Mouse (Mus musculus): ENCODE results near the gene Coq10a.
A peak's percentile ranks its signal among the peaks of the same experiment; 100 is the strongest.

Coq10a gene

GRCm38 (mm10) chr10:128382482-128382881, 13.7 kb upstream of the Coq10a start:
- DNase-seq, result no peak

DNA sequence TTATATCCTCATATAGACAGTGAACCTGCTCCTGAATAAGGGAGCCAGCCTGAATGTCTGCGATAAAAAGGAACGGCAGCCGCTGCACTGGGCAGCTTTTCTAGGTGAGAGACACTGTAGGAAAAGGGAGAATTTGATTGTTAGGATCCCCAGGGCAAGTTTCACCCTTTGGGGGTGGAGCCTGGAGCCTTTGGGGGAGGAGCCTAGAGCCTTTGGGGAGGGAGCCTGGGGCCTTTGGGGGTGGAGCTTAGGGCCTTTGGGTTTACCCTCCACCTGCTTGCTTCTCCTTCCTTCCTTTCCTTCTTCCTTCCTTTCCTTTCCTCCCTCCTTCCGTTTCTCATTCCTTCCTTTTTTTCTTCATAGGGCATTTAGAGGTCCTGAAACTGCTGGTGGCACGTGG, 11.8 kb upstream of the Coq10a start:
- no peak for DNase-seq

DNA sequence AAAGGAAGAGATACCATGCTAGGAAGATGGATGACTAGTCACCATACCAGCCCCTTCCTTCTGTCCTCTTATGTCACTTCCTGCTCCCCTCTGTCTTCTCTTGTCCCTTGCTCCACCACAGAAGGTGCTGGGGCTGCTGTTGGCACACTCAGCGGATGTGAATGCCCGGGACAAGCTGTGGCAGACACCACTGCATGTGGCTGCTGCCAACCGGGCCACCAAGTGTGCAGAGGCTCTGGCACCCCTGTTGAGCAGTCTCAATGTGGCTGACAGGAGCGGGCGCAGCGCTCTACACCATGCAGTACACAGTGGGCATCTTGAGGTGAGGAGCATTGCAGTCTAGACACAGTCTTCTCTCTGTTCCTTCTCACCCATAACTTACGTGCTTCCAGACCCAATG, 10.5 kb upstream of the Coq10a start:
- no peak for DNase-seq

DNA sequence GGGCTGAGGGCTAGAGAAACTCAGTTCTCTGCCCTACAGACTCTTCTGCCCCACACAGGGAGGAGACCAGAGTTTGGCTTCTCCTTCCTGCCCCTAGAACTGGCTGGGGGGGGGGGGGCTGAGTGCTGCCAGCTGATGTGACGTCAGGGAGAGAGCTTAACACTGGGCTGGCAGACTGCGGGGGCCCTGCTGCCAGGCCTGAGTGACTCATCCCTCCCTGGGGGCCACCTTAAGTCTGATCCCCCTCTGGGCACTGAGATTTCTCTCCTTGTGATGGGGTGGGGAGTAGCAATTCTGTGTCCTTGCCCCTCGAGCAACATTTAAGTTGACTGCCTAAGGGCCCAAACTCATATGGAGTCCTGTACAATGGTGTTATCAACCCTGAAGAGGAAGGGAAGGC, 9.7 kb upstream of the Coq10a start:
- no peak for DNase-seq

DNA sequence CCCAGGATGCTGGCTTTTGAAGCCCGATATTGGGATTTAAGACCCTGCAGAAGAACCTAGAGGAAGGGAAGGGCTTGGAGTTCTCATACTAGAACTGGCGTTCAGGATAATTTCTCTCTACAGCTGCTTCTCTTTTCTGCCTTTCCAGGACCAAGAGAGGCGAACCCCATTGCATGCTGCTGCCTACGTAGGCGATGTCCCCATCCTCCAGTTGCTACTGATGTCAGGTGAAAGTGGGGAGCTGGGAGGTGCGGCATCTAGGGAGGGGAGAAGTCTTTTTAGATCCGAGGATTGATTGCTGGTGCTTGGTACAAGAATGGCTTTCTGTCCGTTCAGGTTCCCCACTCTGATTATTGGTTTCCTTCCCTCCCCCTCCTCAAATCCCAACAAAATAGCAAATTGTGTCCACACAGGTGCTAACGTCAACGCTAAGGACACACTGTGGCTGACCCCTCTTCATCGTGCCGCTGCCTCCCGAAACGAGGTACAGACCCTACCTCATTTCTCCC, 9.2 kb upstream of the Coq10a start:
- DNase-seq, result no peak

GRCm38 (mm10) chr10:128377222-128377939, 8.6 kb upstream of the Coq10a start:
- DNase-seq, result peak; percentile 48

GRCm38 (mm10) chr10:128376455-128377211, 7.8 kb upstream of the Coq10a start, which contains the start of gene Ankrd52:
Gene Ankrd52 (plus strand): TSS chr10:128377115.
- DNase-seq, result peak; percentile 83

DNA sequence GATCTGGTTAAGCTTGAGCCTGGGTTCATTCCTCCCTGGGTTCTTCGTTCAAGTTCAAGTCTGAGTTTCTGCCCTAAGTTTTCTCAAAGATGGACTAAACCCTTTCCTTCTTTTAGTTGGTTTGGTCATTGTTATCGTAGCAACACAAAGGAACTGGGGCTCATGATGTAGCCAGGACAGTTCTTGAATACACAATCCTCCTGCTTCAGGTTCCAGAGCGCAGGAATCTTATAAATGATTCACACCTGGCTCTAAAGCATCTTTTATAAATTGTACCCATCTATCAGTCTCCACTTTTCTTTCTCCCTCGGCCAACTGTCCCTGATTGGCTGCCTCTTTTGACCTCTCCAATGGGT, 7.3 kb upstream of the Coq10a start:
- DNase-seq, result no peak

DNA sequence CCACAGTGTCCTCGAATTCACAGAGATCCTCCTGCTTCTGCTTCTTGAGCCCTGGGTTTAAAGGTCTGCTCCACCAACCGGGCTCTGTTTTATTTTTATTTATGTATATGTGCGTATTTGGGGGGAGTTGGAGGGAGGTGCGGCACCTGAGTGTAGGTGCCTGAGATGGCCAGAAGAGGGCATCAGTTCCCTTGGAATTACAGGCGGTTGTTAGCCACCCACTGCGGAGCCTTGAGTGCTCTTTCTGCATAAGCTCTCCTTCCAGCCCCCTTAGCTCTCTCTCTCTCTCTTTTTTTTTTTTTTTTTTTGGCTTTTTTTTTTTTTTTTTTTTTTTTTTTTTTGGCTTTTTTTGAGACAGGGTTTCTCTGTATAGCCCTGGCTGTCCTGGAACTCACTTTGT, 5.6 kb upstream of the Coq10a start:
- no peak for DNase-seq

DNA sequence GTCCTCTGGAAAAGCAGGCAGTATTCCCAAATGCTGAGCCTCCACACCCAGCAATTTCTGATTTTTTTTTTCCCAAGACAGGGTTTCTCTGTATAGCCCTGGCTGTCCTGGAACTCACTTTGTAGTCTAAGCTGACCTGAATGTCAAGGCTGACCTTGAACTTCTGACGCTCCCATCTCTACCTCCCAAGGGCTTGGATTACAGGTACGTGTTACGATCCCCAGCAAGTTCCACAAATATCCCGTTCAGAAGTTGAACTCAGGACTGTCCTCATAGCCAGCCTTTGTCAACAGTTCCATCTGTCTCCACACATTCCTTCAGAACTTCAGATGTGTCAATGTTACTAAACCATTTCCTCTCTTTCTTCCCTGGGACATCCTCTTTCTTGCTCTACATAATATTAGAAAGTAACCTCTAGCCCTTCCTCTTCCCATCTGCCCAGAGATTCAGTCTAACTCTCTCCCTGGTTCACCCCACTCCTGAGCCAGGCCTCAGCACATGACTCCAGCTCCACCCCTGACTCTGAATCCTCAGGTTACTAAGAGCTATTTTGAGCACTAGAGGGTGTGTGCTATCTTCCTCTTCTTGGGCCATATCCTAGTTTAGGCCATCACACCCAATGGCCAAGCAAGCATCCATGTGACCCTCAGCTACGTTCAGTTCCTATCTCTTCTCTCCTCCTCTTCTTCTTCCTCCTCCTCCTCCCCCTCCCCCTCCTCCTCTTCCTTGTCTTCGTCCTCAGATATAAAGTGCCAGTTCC, 4.4 kb upstream of the Coq10a start:
- no peak for DNase-seq

DNA sequence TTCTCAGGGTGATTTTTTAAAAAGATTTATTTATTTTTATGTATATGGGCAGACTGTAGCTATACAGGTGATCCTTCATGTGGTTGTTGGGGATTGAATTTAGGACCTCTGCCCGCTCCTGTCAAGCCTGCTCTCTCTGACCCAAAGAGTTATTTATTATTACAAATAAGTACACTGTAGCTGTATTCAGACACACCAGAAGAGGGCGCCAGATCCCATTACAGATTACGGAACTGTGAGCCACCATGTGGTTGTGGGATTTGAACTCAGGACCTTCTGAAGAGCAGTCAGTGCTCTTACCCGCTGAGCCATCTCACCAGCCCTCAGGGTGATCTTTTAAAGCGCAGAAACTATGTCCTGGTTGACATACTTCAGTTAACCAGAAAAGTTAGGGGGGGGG, 3.3 kb upstream of the Coq10a start:
- no peak for DNase-seq

DNA sequence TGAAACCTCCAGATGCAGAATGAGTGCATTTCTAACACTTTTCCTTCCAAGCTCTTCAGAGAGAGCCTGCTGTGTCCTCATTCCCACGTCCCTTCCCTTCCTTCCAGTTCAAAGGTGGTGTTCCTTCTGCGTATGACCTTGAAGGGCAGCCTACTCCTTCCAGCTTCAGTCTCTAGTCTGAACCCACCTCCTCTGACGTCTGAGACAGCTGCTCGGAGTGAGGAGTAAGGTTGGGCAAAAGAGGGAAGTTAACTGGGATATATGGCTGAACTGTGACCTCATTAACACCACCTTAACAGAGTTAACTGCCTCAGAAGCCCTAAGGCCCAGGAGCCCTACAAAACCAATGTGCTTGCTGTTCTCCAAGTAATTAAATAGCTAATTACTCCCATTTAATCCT, 1.8 kb upstream of the Coq10a start:
- DNase-seq, result no peak

GRCm38 (mm10) chr10:128370021-128370420, 1.2 kb upstream of the Coq10a start:
- DNase-seq, result no peak

DNA sequence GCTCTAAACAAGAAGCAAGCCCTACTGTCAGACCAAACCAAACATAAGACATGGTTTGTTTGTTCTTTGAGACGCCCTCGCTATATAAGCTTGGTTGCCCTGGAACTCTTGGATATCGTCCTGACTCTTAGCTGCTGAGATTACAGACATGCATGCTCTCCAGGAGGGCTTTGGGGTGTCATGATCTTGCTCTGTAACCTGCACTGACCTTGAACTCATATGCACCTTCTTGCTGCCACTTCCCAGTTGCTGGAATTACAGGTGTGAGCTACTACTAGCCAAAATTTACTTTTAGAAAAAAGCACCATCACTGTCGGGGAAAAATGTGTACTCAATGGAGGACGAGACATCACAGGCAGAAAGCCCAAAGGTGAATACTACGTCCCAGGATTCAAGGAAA, 802 bp upstream of the Coq10a start:
- DNase-seq, result no peak

DNA sequence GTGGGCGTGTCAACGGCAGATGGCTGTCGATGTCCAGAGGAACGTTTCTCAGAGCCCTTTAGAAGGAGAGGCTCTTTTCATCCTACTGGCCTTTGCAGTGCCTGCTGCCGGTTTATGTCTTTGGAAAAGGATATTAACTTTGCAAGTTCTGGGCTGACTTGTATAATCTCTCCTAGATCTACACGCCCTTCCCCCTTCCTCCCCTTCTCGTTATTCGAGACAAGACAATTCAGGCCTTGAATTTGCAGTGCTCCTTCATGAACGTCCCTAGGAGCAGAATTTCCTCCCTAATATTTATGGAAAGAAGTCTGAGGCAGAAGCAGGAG, 384 bp upstream of the Coq10a start:
- DNase-seq, result no peak

DNA sequence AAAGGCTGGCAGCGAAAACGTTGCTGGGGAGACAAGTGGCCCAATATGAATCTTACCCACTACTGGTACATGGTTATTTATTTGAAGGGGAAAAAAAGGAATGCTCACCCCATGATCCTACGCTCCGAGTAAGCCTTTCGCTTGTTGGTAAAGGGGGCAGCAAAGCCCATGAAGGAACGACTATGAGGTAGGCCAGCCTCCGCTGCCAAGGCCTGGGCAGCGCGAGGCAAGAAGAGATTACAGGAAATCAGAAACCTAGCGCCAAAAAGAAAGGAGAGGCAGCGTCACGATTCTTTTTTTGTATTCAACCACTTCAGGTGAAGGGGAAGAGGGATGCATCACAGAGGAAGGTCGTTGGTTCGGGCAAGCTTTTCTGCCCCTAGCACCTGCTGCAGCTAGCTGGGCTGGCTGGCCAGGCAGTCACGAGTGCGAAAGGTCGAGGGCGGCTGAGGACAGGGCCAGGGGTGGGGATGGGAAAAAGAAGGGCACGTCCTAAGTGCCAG, 847 bp downstream of the Coq10a start:
- DNase-seq, result no peak

DNA sequence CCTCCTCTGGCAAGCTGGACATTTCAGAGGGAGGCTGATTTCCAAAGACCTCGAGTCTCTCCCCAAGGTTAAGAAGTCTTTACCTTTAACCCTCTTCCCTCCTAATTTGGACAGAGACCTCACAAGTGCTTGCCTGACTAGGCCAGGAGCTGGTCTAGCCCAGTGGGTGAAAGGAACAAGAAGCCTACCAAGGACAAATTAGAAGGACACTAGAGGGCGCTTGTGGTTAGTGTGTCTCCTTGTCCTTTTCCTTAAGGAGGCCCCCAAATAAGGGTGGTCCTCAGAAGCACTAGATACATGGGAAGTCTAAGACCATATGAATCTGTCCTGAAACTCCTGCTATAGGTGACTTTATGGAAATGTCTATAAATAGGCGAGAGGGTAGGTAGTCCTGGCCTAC, 6.2 kb downstream of the Coq10a start:
- no peak for DNase-seq

GRCm38 (mm10) chr10:128361836-128362235, 7.0 kb downstream of the Coq10a start:
- no peak for DNase-seq

DNA sequence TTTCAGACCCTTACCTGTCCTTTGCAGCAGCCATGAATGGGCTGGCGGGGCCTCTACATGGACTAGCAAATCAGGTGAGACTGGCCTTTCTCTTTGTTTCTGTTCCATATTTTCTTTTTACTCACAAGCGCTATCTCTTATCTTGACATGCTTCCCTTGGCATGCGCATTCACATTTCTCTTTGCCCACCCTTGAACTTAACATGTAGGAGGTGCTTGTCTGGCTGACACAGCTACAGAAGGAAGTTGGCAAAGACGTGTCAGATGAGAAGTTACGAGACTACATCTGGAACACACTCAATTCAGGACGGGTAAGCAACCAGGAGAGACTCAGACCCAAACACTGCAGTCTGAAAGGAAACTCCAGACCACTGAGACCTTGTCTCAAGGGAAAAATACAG, 9.6 kb downstream of the Coq10a start:
- no peak for DNase-seq

- no peak for DNase-seq
These were observed 10.0 kb downstream of the Coq10a start for GRCm38 (mm10) chr10:128358796-128359195.

GRCm38 (mm10) chr10:128347541-128347940, 21.3 kb downstream of the Coq10a start:
- no peak for DNase-seq

- no peak for DNase-seq
These were observed 24.1 kb downstream of the Coq10a start for GRCm38 (mm10) chr10:128344568-128345275.

DNA sequence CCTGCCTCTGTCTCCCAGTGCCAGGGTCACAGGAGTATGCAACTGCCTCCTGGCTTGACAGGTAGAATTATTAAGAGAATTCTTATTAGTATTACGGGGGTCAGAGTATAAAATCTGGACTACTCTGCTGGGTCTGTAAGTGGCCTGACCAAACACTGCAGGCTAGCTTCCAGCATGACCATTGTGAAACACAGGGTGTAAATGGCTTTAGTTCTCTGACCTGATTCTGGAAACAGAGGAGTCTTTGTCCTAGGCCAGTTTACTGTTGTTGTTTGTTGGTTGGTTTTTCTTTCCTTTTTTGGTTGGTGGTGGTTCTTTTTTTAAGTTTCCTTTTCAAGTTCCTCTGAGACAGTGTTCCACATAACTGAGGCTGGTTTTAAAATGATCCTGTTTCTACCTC, 25.4 kb downstream of the Coq10a start:
- no peak for DNase-seq
